Mouse (Mus musculus) spleen, postnatal 4 days (tissue): ENCODE measurements at regions not wholly inside any gene's neighbourhood (a gene's known extent, or its start where the extent isn't known, plus 50 kb on each side); places are given as distances from the start of the nearest gene placed in this dataset.

ENCODE experiments used
- DNase-seq, 2 experiments: peaks; one replicate each; pipeline ENCODE4 v3.0.0; 2022; ENCODE audit warnings: low spot score in 2 of 2

- no peak for DNase-seq
Measured at GRCm38 (mm10) chr10:97064546-97064945, 414.9 kb upstream of the Dcn start.

GRCm38 (mm10) chr10:97078022-97078473 is 401.4 kb upstream of the Dcn start:
- DNase-seq: no peak

- no peak for DNase-seq
Measured at GRCm38 (mm10) chr10:97079575-97079974, 399.8 kb upstream of the Dcn start.

- no peak for DNase-seq
Measured at GRCm38 (mm10) chr10:97087286-97087685, 392.1 kb upstream of the Dcn start.

- no peak for DNase-seq
Measured at GRCm38 (mm10) chr10:97090254-97090653, 389.2 kb upstream of the Dcn start.

- no peak for DNase-seq
Measured at GRCm38 (mm10) chr10:97093886-97094285, 385.5 kb upstream of the Dcn start.

- DNase-seq: no peak
Measured at GRCm38 (mm10) chr10:97114501-97114900, 364.9 kb upstream of the Dcn start.

GRCm38 (mm10) chr10:97122693-97123092 is 356.7 kb upstream of the Dcn start:
- DNase-seq: no peak

- DNase-seq: no peak
Measured at GRCm38 (mm10) chr10:97141561-97141960, 337.8 kb upstream of the Dcn start.

- DNase-seq: no peak
Measured at GRCm38 (mm10) chr10:97158561-97159395, 320.6 kb upstream of the Dcn start.

- DNase-seq: no peak
Measured at GRCm38 (mm10) chr10:97159396-97159760, 320.0 kb upstream of the Dcn start.

- DNase-seq: no peak
Measured at GRCm38 (mm10) chr10:97159831-97160575, 319.4 kb upstream of the Dcn start.

- no peak for DNase-seq
Measured at GRCm38 (mm10) chr10:97160892-97161291, 318.5 kb upstream of the Dcn start.

- DNase-seq: no peak
Measured at GRCm38 (mm10) chr10:97178468-97178867, 300.9 kb upstream of the Dcn start.

- DNase-seq: no peak
Measured at GRCm38 (mm10) chr10:97189696-97190095, 289.7 kb upstream of the Dcn start.

- DNase-seq: no peak
Measured at GRCm38 (mm10) chr10:97211238-97211695, 268.1 kb upstream of the Dcn start.

GRCm38 (mm10) chr10:97211785-97212398 is 267.5 kb upstream of the Dcn start:
- DNase-seq: no peak

- no peak for DNase-seq
Measured at GRCm38 (mm10) chr10:97219474-97219873, 259.9 kb upstream of the Dcn start.

GRCm38 (mm10) chr10:97220431-97220830 is 259.0 kb upstream of the Dcn start:
- DNase-seq: no peak

GRCm38 (mm10) chr10:97235631-97236030 is 243.8 kb upstream of the Dcn start:
- no peak for DNase-seq

GRCm38 (mm10) chr10:97241476-97241875 is 237.9 kb upstream of the Dcn start:
- DNase-seq: no peak

GRCm38 (mm10) chr10:97245674-97246073 is 233.7 kb upstream of the Dcn start:
- DNase-seq: no peak
